Mouse (Mus musculus): ENCODE data around the gene Lmna.

- no peak for TF ChIP-seq POLR2A (IDR thresholded peaks at IDR 0.05; ENCODE audit: low read depth, low read length)
- TF ChIP-seq CTCF (IDR thresholded peaks at IDR 0.05; ENCODE audit: extremely low read depth, insufficient read length, insufficient replicate concordance, low read depth, low read length) = no peak
Measured at GRCm38 (mm10) chr3:88435515-88435914, 74.2 kb downstream of the Lmna start.

Measured in small intestine, adult 2 months (tissue).